ENCODE assay signal across 8 mouse cellular contexts in genomic region chr15:99251626-99252380, GRCm38 (mm10). TPM values are rescaled to one million over a fixed set of nuclear protein-coding genes. Genes with fewer than 3 reads are reported as not detected.
DNase-seq lines count a peak whose midpoint lies in the region; ATAC-seq lines count a peak whose summit lies in the region.

TSS of gene Mcrs1 (minus strand) at chr15:99251961.

- no peaks in the 10 kb centered on the region for H3K27me3 ChIP-seq in hindbrain, embryonic 12.5 days

- WGBS in hindbrain, embryonic 12.5 days = under 1% methylated on average over 52 of the region's 52 CpGs

- ATAC-seq in hindbrain, embryonic 12.5 days (ENCODE audit: low FRiP score) = peak; percentile 92

- peak within 1 kb of the TSS; percentile 64 for H3K4me3 ChIP-seq in hindbrain, embryonic 12.5 days

- H3K9me3 ChIP-seq in hindbrain, embryonic 12.5 days (replicated peaks) = no peaks in the 10 kb centered on the region

- H3K9ac ChIP-seq in hindbrain, embryonic 12.5 days = peak within 1 kb of the TSS; percentile 74

- H3K36me3 ChIP-seq in hindbrain, embryonic 12.5 days = peaks cover 23% of the 10 kb centered on the region

- peak; percentile 99 for DNase-seq in NIH3T3 (ENCODE audit: low read depth)
- peak; percentile 99 for DNase-seq in cerebellum, postnatal 10 days
- DNase-seq in frontal cortex, postnatal 10 days (ENCODE audit: low spot score in 2 of 2) = peak; percentile 97
- peak; percentile 98 to 99 for DNase-seq in layer of hippocampus, postnatal 14 days (ENCODE audit: low spot score in 2 of 2)
- DNase-seq in lung, postnatal 14 days = peak; percentile 98
- DNase-seq in retina, adult 2 months (ENCODE audit: low read depth, low spot score) = peak; percentile 99
- DNase-seq in thymus, postnatal 36 days = peak; percentile 95 to 96

- H3K4me1 ChIP-seq in hindbrain, embryonic 12.5 days = peaks cover 13% of the 10 kb centered on the region; the same call in 1 of the 2 replicates

- peak within 1 kb of the TSS; percentile 84 for H3K4me2 ChIP-seq in hindbrain, embryonic 12.5 days (replicated peaks)

- H3K27ac ChIP-seq in hindbrain, embryonic 12.5 days = peak within 1 kb of the TSS; percentile 96

RNA-seq across cellular contexts. Expression of gene Mcrs1, which starts in this region (rescaled TPM):
- polyA plus RNA-seq in hindbrain, embryonic 12.5 days (2016; fragmentation: Nextera tagmentation; extraction: Ambion mirVana) = 178 and 179 TPM in 2 replicates
- total RNA-seq in layer of hippocampus, postnatal 14 days (2021) = 10 to 100 TPM; 80.1 to 84.3 TPM

Comparison
In these comparisons a context has a peak if more than half of its experiments do, and no peak if none do; other contexts are left out.
1. Peak in every context shown above with its lines: DNase-seq, ATAC-seq, H3K4me3 ChIP-seq and H3K27ac ChIP-seq.